Mouse (Mus musculus) kidney, postnatal 0 days (tissue): ENCODE measurements at regions not wholly inside any gene's neighbourhood (a gene's known extent, or its start where the extent isn't known, plus 50 kb on each side); places are given as distances from the start of the nearest gene placed in this dataset.

Experiments used
- ATAC-seq: fragments of 200-750 bp; cut with Nextera tagmentation; replicated peaks from 2 replicates; pipeline ENCODE4 v1.8.0; 2017; ENCODE audit warnings: low read depth, moderate number of reproducible peaks, moderate TSS enrichment, moderate library complexity; ENCODE audit not compliant: low FRiP score
- DNase-seq: peaks from one replicate; pipeline ENCODE4 v3.0.0-alpha.2; 2016; ENCODE audit warnings: low spot score
- H3K27ac ChIP-seq: fragments of 300-500 bp; sonication (generic); 2 replicates; pipeline ENCODE4 v1.5.1; 2014; ENCODE audit warnings: mild to moderate bottlenecking
- H3K27me3 ChIP-seq: fragments of 300-500 bp; sonication (generic); 2 replicates; pipeline ENCODE4 v1.6.1; 2014; ENCODE audit warnings: low read length, mixed read lengths; ENCODE audit not compliant: insufficient read depth
- H3K36me3 ChIP-seq: fragments of 300-500 bp; sonication (generic); 2 replicates; pipeline ENCODE4 v1.6.1; 2014; ENCODE audit warnings: low read length, mixed read lengths; ENCODE audit not compliant: insufficient read depth
- H3K4me1 ChIP-seq: fragments of 300-500 bp; sonication (generic); replicated peaks from 2 replicates; pipeline ENCODE4 v1.6.1; 2014; ENCODE audit warnings: antibody characterized with exemption, low read length, mixed read lengths; ENCODE audit not compliant: insufficient read depth
- H3K4me2 ChIP-seq: fragments of 300-500 bp; sonication (generic); 2 replicates; pipeline ENCODE4 v1.6.1; 2014; ENCODE audit warnings: mild to moderate bottlenecking, low read length, moderate library complexity, mixed read lengths
- H3K4me3 ChIP-seq: fragments of 300-500 bp; sonication (generic); replicated peaks from 2 replicates; pipeline ENCODE4 v1.5.1; 2014; ENCODE audit warnings: low read depth, low read length
- H3K9ac ChIP-seq: fragments of 300-500 bp; sonication (generic); 2 replicates; pipeline ENCODE4 v1.6.1; 2014; ENCODE audit warnings: low read depth, low read length
- H3K9me3 ChIP-seq: fragments of 300-500 bp; sonication (generic); replicated peaks from 2 replicates; pipeline ENCODE4 v1.6.1; 2016; ENCODE audit warnings: low read length, inconsistent platforms, mixed read lengths
- CTCF ChIP-seq: IDR thresholded peaks from 2 replicates; pipeline ENCODE4 v1.5.1; 2016; ENCODE audit warnings: antibody characterized with exemption, low read depth, mild to moderate bottlenecking, moderate library complexity
- WGBS: fragments of 180-500 bp; shearing (Covaris S2); extraction: QIAGEN DNeasy Blood & Tissue Kit; methylation state at CpG from one replicate; pipeline ENCODE4 v1.1.7; 2014; 5-methylcytosine and 5-hydroxymethylcytosine counted together

- H3K9me3 ChIP-seq, result no peaks in the 10 kb centered on the region
- H3K4me3 ChIP-seq, result no peak overlapping the region
- no peak for ATAC-seq
- no peak overlapping the region for H3K4me2 ChIP-seq
- TF ChIP-seq CTCF, result peak; percentile 72
- no peaks in the 10 kb centered on the region for H3K4me1 ChIP-seq
- H3K27me3 ChIP-seq, result no peaks in the 10 kb centered on the region
- H3K27ac ChIP-seq, result no peak overlapping the region
- H3K36me3 ChIP-seq, result no peaks in the 10 kb centered on the region
- DNase-seq, result peak; percentile 74
- H3K9ac ChIP-seq, result no peak overlapping the region
Observed at GRCm38 (mm10) chr19:54533858-54534257, 489.9 kb downstream of the Adra2a start.

DNA sequence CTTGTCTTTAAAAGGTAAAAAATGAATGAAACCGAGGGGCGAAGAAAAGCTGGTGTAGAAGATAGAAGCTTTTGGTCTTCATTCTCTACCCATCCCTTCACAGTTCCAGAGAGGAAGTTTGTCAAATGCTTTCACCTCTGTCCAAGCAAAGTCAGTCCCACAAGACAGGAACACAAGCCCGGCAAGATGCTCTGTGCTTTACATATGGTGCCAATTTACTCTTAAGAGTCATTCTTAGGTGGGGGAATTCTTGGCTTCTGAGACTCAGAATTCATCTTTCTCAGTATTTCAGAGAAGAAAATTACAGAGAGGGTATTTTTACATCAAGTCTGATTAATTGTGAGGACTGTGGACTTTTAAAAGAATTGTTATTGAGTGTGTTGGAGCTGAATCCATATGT lies 511.4 kb downstream of the Adra2a start:
- WGBS, result 83% methylated on average over 3 of the region's 3 CpGs
- no peak for DNase-seq

DNA sequence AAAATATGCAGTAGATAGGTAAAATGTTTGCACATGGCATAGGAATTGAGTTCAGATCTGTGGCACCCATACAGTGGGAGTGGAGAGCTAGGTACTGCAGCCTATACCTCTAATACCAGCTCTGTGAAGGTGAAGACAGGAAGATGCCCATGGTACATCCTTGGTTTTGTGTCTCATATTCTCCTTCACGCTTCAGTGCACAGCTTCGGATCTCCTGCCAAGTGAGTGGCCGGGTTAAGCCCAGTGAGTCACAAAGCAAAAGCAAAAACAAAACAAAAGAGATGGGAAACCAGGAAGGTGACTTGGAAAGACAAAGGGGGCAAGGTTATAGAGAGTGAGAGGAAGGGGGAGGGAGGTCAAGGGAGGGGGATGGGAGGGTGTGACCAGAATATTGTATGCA lies 514.0 kb downstream of the Adra2a start:
- H3K9me3 ChIP-seq, result no peaks in the 10 kb centered on the region
- H3K27ac ChIP-seq, result no peak overlapping the region
- ATAC-seq (no peak), DNase-seq (no peak)
- H3K4me2 ChIP-seq, result no peak overlapping the region
- no peaks in the 10 kb centered on the region for H3K36me3 ChIP-seq
- TF ChIP-seq CTCF, result no peak
- H3K4me3 ChIP-seq, result no peak overlapping the region
- H3K9ac ChIP-seq, result no peak overlapping the region
- H3K27me3 ChIP-seq, result no peaks in the 10 kb centered on the region
- no peaks in the 10 kb centered on the region for H3K4me1 ChIP-seq
- WGBS, result 61% methylated on average over 3 of the region's 3 CpGs

More for the DNA sequence above, 511.4 kb downstream of the Adra2a start:
- H3K9me3 ChIP-seq, result no peaks in the 10 kb centered on the region
- H3K4me2 ChIP-seq, result no peak overlapping the region
- H3K4me3 ChIP-seq, result no peak overlapping the region
- ATAC-seq, result no peak
- no peak overlapping the region for H3K27ac ChIP-seq
- TF ChIP-seq CTCF, result no peak
- H3K9ac ChIP-seq, result no peak overlapping the region
- H3K27me3 ChIP-seq, result no peaks in the 10 kb centered on the region
- H3K36me3 ChIP-seq, result no peaks in the 10 kb centered on the region
- H3K4me1 ChIP-seq, result no peaks in the 10 kb centered on the region

- Histone ChIP-seq H3K4me2 (no peak overlapping the region), H3K9me3 (no peaks in the 10 kb centered on the region), H3K27me3 (no peaks in the 10 kb centered on the region), H3K9ac (no peak overlapping the region), H3K36me3 (no peaks in the 10 kb centered on the region), H3K4me1 (no peaks in the 10 kb centered on the region), H3K27ac (no peak overlapping the region), H3K4me3 (no peak overlapping the region)
- WGBS, result 91% methylated on average over 2 of the region's 2 CpGs
- TF ChIP-seq CTCF, result no peak
- DNase-seq, result no peak
- no peak for ATAC-seq
Observed at GRCm38 (mm10) chr19:54583574-54583973, 539.6 kb downstream of the Adra2a start.

DNA sequence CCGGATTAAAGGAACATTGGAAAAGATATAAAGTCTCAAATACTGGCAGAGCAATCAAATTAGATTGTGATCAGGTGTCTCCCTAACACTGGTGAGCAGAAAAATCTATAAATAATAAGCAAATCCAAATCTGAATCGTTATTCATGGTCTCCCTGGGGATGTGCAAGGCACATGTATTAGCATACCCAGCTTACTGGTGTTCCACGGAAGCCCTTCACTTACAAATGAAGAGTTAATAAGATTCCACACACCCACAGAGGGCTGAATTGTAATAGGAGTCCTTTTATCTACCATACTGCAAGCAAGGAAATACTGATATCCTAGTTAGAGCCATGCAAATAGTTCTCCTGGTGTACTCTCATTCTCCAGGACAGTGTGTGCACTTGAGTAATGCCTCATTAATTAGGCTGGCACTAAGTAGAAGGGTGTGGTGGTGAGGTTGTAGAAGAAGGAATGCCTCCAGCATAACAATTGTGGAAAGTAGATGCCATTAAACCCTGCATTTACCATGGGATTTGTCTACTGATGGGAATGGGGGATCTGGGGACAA lies 540.8 kb downstream of the Adra2a start:
- peak; percentile 20 for DNase-seq
- Histone ChIP-seq H3K36me3 (no peaks in the 10 kb centered on the region), H3K27me3 (no peaks in the 10 kb centered on the region), H3K9ac (no peak overlapping the region), H3K4me2 (no peak overlapping the region), H3K4me3 (no peak overlapping the region), H3K4me1 (no peaks in the 10 kb centered on the region), H3K9me3 (no peaks in the 10 kb centered on the region), H3K27ac (no peak overlapping the region)
- 49% methylated on average over 3 of the region's 3 CpGs for WGBS
- no peak for TF ChIP-seq CTCF
- ATAC-seq, result no peak

DNA sequence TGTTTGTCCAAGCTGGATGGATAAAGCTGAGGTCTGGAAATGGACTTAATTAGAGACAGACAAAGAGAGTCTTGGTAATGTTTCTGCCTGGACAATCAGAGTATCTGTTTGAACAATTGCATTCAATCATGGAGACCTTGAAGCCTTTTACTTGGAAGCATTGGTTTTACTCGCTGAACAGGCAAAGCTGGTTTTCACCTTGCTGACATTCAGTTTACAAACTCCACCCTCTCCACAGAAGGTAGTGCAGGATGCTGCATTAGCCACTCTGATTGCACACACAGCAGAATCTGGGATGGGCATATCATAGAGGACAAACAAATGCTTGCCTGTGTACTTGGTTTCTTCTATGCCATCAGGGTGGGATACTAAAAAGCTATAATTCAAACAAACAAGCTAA lies 541.4 kb downstream of the Adra2a start:
- Histone ChIP-seq H3K27ac (no peak overlapping the region), H3K36me3 (no peaks in the 10 kb centered on the region), H3K4me1 (no peaks in the 10 kb centered on the region), H3K27me3 (no peaks in the 10 kb centered on the region), H3K4me3 (no peak overlapping the region), H3K9ac (no peak overlapping the region), H3K4me2 (no peak overlapping the region), H3K9me3 (no peaks in the 10 kb centered on the region)
- ATAC-seq, result no peak
- WGBS, result 68% methylated on average over 1 of the region's 1 CpGs
- no peak for DNase-seq
- TF ChIP-seq CTCF, result no peak

- Histone ChIP-seq H3K27me3 (no peaks in the 10 kb centered on the region), H3K36me3 (no peaks in the 10 kb centered on the region), H3K9me3 (no peaks in the 10 kb centered on the region), H3K4me3 (no peak overlapping the region), H3K9ac (no peak overlapping the region), H3K4me2 (no peak overlapping the region), H3K27ac (no peak overlapping the region), H3K4me1 (no peaks in the 10 kb centered on the region)
- DNase-seq, result no peak
- 81% methylated on average over 6 of the region's 6 CpGs for WGBS
- TF ChIP-seq CTCF, result no peak
- ATAC-seq, result no peak
Observed at GRCm38 (mm10) chr19:54603345-54603744, 523.7 kb downstream of the Gpam start.
